Mouse (Mus musculus): ENCODE data around the gene Lce1g. TPM values are rescaled to one million over a fixed set of nuclear protein-coding genes. Genes with fewer than 3 reads are reported as not detected.

Lce1g gene
- not detected in 2 replicates for polyA plus RNA-seq (2015; fragmentation: Nextera tagmentation; extraction: Ambion mirVana)

DNA sequence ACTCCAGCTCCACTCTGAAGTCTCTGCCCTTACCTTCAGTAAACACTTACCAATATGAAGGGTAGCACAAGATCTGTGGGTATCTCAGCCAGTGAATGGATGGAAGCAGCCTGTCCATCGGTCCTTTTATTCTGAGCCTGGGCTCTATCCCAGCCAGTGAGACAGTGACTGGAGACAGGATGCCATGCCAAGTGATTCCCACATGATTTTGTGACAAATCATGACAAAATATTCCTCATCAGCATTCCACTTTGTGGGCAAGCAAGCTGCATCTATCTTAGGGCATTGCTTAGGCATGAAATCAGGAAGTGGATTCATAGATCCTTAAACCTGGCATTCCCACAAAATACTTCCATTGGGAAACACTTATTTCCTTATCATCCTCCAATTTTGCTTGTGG is at the start of gene Lce1g:
Gene Lce1g (minus strand): TSS at position 101 of the 400 bp plus-strand sequence.
- Histone ChIP-seq H3K4me3 (replicated peaks; ENCODE audit: low read depth, low read length) (no peak within 1 kb of the TSS), H3K27ac (no peak within 1 kb of the TSS), H3K36me3 (ENCODE audit: insufficient read depth, low read length) (no peaks in the 10 kb centered on the region), H3K9ac (ENCODE audit: low read depth, low read length) (no peak within 1 kb of the TSS), H3K9me3 (replicated peaks; ENCODE audit: low read length) (no peaks in the 10 kb centered on the region), H3K4me2 (ENCODE audit: low read length) (no peak within 1 kb of the TSS), H3K4me1 (replicated peaks; ENCODE audit: insufficient read depth, low read length) (no peaks in the 10 kb centered on the region), H3K27me3 (ENCODE audit: insufficient read depth, low read length) (no peaks in the 10 kb centered on the region)
- no peak for TF ChIP-seq CTCF (IDR thresholded peaks at IDR 0.05; ENCODE audit: low read depth)
- WGBS: 86% methylated on average over 1 of the region's 1 CpGs
- DNase-seq (ENCODE audit: low spot score) (no peak), ATAC-seq (replicated peaks; ENCODE audit: low FRiP score, low read depth) (no peak)

DNA sequence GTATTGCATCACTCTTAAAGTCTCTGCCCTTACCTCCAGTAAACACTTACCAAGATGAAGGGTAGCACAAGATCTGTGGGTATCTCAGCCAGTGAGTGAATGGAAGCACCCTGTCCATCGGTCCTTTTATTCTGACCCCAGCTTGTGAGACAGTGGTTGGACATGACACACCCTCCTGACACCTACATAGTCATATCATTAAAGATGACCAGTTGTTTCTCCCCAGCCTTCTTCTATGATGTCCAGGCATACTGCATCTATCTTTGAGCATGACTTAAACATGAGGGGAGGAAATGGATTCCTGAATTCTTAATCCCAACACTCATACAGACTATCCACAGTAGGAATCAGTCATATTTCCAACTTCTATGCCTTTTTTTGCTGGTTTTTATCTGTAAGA is 38.3 kb upstream of the Lce1g start, which contains the start of gene Lce1j:
Gene Lce1j (minus strand): TSS at position 101 of the 400 bp plus-strand sequence.
- Histone ChIP-seq H3K27me3 (ENCODE audit: insufficient read depth, low read length) (no peaks in the 10 kb centered on the region), H3K27ac (no peak within 1 kb of the TSS), H3K4me3 (replicated peaks; ENCODE audit: low read depth, low read length) (no peak within 1 kb of the TSS), H3K4me1 (replicated peaks; ENCODE audit: insufficient read depth, low read length) (no peaks in the 10 kb centered on the region), H3K9ac (ENCODE audit: low read depth, low read length) (no peak within 1 kb of the TSS), H3K4me2 (ENCODE audit: low read length) (no peak within 1 kb of the TSS), H3K36me3 (ENCODE audit: insufficient read depth, low read length) (no peaks in the 10 kb centered on the region), H3K9me3 (replicated peaks; ENCODE audit: low read length) (no peaks in the 10 kb centered on the region)
- ATAC-seq (replicated peaks; ENCODE audit: low FRiP score, low read depth) (no peak), DNase-seq (ENCODE audit: low spot score) (no peak)
- TF ChIP-seq CTCF (IDR thresholded peaks at IDR 0.05; ENCODE audit: low read depth): no peak
- WGBS: 93% methylated on average over 1 of the region's 1 CpGs

DNA sequence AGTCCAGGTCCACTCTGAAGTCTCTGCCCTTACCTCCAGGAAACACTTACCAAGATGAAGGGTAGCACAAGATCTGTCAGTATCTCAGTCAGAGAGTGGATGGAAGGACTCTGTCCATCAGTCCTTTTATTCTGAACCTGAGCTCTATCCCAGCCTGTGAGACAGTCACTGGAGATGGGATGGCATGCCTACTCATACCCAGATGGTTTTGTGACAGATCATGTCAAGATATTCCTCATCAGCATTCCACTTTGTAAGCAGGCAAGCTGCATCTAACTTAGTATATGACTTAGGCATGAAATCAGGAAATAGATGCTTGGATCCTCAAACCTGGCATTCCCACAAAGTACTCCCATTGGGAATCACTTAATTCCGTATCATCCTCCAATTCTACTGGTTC is 26.7 kb upstream of the Lce1g start, which contains the start of gene Lce1i:
Gene Lce1i (minus strand): TSS at position 101 of the 400 bp plus-strand sequence.
- no peaks in the 10 kb centered on the region for H3K4me1 ChIP-seq (replicated peaks; ENCODE audit: insufficient read depth, low read length)
- no peak for ATAC-seq (replicated peaks; ENCODE audit: low FRiP score, low read depth)
- H3K4me2 ChIP-seq (ENCODE audit: low read length): no peak within 1 kb of the TSS
- H3K27me3 ChIP-seq (ENCODE audit: insufficient read depth, low read length): no peaks in the 10 kb centered on the region
- H3K9ac ChIP-seq (ENCODE audit: low read depth, low read length): no peak within 1 kb of the TSS
- no peak for TF ChIP-seq CTCF (IDR thresholded peaks at IDR 0.05; ENCODE audit: low read depth)
- no peak within 1 kb of the TSS for H3K27ac ChIP-seq
- WGBS: 80% methylated on average over 1 of the region's 1 CpGs
- H3K4me3 ChIP-seq (replicated peaks; ENCODE audit: low read depth, low read length): no peak within 1 kb of the TSS
- DNase-seq (ENCODE audit: low spot score): no peak
- no peaks in the 10 kb centered on the region for H3K36me3 ChIP-seq (ENCODE audit: insufficient read depth, low read length)
- no peaks in the 10 kb centered on the region for H3K9me3 ChIP-seq (replicated peaks; ENCODE audit: low read length)

DNA sequence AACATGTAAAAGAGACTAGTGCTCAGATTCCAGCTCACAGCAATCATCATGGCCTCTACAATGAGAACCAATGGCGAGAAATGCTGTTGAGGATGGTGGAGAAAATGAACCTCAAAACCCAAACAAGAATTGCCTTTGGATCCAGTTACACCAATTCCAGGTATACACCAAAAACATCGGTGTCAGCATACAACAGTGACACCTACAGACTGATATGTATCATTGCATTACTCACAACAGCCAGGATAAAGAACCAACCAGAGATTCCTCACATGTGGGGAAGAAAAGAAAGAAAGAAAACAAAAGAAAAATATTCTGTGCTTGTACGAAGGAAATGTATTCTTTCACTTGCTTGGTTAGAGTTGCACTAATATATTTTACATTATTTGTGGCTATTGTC is 19.4 kb upstream of the Lce1g start:
- WGBS: 22% methylated on average over 3 of the region's 3 CpGs
- ATAC-seq (replicated peaks; ENCODE audit: low FRiP score, low read depth): no peak
- no peaks in the 10 kb centered on the region for H3K9me3 ChIP-seq (replicated peaks; ENCODE audit: low read length)
- H3K4me3 ChIP-seq (replicated peaks; ENCODE audit: low read depth, low read length): no peak overlapping the region
- no peaks in the 10 kb centered on the region for H3K36me3 ChIP-seq (ENCODE audit: insufficient read depth, low read length)
- no peak overlapping the region for H3K4me2 ChIP-seq (ENCODE audit: low read length)
- no peaks in the 10 kb centered on the region for H3K27me3 ChIP-seq (ENCODE audit: insufficient read depth, low read length)
- DNase-seq (ENCODE audit: low spot score): peak; percentile 16
- H3K27ac ChIP-seq: no peak overlapping the region
- no peak overlapping the region for H3K9ac ChIP-seq (ENCODE audit: low read depth, low read length)
- H3K4me1 ChIP-seq (replicated peaks; ENCODE audit: insufficient read depth, low read length): no peaks in the 10 kb centered on the region
- TF ChIP-seq CTCF (IDR thresholded peaks at IDR 0.05; ENCODE audit: low read depth): peak; percentile 63

DNA sequence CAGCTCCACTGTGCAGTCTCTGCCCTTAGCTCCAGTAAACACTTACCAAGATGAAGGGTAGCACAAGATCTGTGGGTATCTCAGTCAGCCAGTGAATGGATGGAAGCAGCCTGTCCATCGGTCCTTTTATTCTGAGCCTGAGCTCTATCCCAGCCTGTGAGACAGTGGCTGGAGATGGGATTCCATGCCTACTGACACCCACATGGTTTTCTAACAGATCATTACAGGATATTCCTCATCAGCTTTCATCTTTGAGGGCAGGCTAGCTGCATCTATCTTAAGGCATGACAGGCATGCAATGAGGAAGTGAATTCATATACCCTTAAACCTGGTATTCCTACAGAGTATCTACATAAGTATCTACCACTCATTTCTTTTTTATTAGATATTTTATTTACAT is 12.8 kb upstream of the Lce1g start, which contains the start of gene Lce1h:
Gene Lce1h (minus strand): TSS at position 101 of the 400 bp plus-strand sequence.
- H3K27me3 ChIP-seq (ENCODE audit: insufficient read depth, low read length): no peaks in the 10 kb centered on the region

DNA sequence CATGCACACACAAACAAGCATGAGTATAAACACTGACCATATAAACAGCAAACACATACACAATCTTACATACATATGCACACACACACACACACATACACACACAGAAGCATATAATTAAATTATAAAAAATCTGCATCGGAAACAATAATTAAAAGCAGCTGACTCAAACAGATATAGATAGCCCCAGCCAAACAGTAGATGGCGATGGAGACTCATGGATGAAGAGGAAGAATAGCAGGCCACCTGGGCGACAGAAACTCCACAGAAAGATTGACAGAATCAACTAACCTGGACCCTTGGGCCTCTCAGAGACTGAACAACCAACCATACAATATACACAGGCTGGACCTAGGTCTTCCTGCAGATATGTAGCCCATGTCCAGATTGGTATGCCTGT is 1.1 kb upstream of the Lce1g start:
- peak; percentile 1 for DNase-seq (ENCODE audit: low spot score)
- ATAC-seq (replicated peaks; ENCODE audit: low FRiP score, low read depth): no peak
- Histone ChIP-seq H3K9ac (ENCODE audit: low read depth, low read length) (no peak overlapping the region), H3K36me3 (ENCODE audit: insufficient read depth, low read length) (no peaks in the 10 kb centered on the region), H3K4me1 (replicated peaks; ENCODE audit: insufficient read depth, low read length) (no peaks in the 10 kb centered on the region), H3K4me2 (ENCODE audit: low read length) (no peak overlapping the region), H3K27ac (no peak overlapping the region), H3K4me3 (replicated peaks; ENCODE audit: low read depth, low read length) (no peak overlapping the region), H3K9me3 (replicated peaks; ENCODE audit: low read length) (no peaks in the 10 kb centered on the region), H3K27me3 (ENCODE audit: insufficient read depth, low read length) (no peaks in the 10 kb centered on the region)
- peak; percentile 39; the same call in 1 of the 2 replicates for TF ChIP-seq CTCF (IDR thresholded peaks at IDR 0.05; ENCODE audit: low read depth)
- 38% methylated on average over 3 of the region's 3 CpGs for WGBS

More for the DNA sequence above, 12.8 kb upstream of the Lce1g start, which contains the start of gene Lce1h:
- H3K4me2 ChIP-seq (ENCODE audit: low read length): no peak within 1 kb of the TSS
- 95% methylated on average over 1 of the region's 1 CpGs for WGBS
- DNase-seq (ENCODE audit: low spot score) (no peak), ATAC-seq (replicated peaks; ENCODE audit: low FRiP score, low read depth) (no peak)
- no peak within 1 kb of the TSS for H3K27ac ChIP-seq
- no peak within 1 kb of the TSS for H3K9ac ChIP-seq (ENCODE audit: low read depth, low read length)
- no peaks in the 10 kb centered on the region for H3K4me1 ChIP-seq (replicated peaks; ENCODE audit: insufficient read depth, low read length)
- TF ChIP-seq CTCF (IDR thresholded peaks at IDR 0.05; ENCODE audit: low read depth): no peak
- no peaks in the 10 kb centered on the region for H3K36me3 ChIP-seq (ENCODE audit: insufficient read depth, low read length)
- no peaks in the 10 kb centered on the region for H3K9me3 ChIP-seq (replicated peaks; ENCODE audit: low read length)
- H3K4me3 ChIP-seq (replicated peaks; ENCODE audit: low read depth, low read length): no peak within 1 kb of the TSS

DNA sequence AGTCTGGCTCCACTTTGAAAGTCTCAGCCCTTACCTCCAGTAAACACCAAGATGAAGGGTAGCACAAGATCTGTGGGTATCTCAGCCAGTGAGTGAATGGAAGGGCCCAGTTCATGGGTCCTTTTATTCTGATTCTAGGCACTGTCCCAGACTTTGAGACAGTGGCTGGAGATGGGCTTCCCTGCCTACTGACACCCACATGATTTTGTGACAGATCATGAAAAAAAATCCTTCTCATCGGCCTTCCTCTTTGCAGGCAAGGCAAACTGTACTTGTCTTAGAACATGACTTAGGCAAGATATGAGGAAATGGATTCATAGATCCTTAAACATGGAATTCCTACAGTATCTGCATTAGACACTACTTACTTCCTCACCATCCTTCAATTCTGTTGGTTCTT is 13.1 kb downstream of the Lce1g start, which contains the start of gene Gm38119:
Gene Gm38119 (minus strand): TSS at position 101 of the 400 bp plus-strand sequence.
- 86% methylated on average over 1 of the region's 1 CpGs for WGBS
- H3K36me3 ChIP-seq (ENCODE audit: insufficient read depth, low read length): no peaks in the 10 kb centered on the region
- H3K4me2 ChIP-seq (ENCODE audit: low read length): no peak within 1 kb of the TSS
- TF ChIP-seq CTCF (IDR thresholded peaks at IDR 0.05; ENCODE audit: low read depth): no peak
- H3K27ac ChIP-seq: no peak within 1 kb of the TSS
- no peaks in the 10 kb centered on the region for H3K4me1 ChIP-seq (replicated peaks; ENCODE audit: insufficient read depth, low read length)
- DNase-seq (ENCODE audit: low spot score) (no peak), ATAC-seq (replicated peaks; ENCODE audit: low FRiP score, low read depth) (no peak)
- H3K9me3 ChIP-seq (replicated peaks; ENCODE audit: low read length): no peaks in the 10 kb centered on the region
- H3K4me3 ChIP-seq (replicated peaks; ENCODE audit: low read depth, low read length): no peak within 1 kb of the TSS
- H3K27me3 ChIP-seq (ENCODE audit: insufficient read depth, low read length): no peaks in the 10 kb centered on the region
- H3K9ac ChIP-seq (ENCODE audit: low read depth, low read length): no peak within 1 kb of the TSS

Measured in kidney, postnatal 0 days (tissue).